Mouse (Mus musculus): ENCODE data around the gene Sh2d2a.

GRCm38 (mm10) chr3:87812413-87812812 lies 34.1 kb upstream of the Sh2d2a start:
- TF ChIP-seq POLR2A (IDR thresholded peaks at IDR 0.05; ENCODE audit: borderline replicate concordance, extremely low read depth, low read depth, low read length) (no peak), CTCF (IDR thresholded peaks at IDR 0.05; ENCODE audit: insufficient read depth, low read length) (no peak)

Data from lung, adult 2 months (tissue).